Mouse (Mus musculus) spleen, adult 2 months (tissue): ENCODE data around the gene Casq1.

Experiments used
- CTCF ChIP-seq: fragments of 200-500 bp; IDR thresholded peaks from 2 replicates; pipeline ENCODE4 v1.5.1; 2011; ENCODE audit warnings: mild to moderate bottlenecking, inconsistent platforms; ENCODE audit not compliant: insufficient read depth, insufficient read length, insufficient replicate concordance; ENCODE audit errors: extremely low read depth
- POLR2A ChIP-seq: fragments of 200-500 bp; IDR thresholded peaks from 2 replicates; pipeline ENCODE4 v1.6.1; 2011; ENCODE audit warnings: low read depth, low read length, inconsistent platforms

- TF ChIP-seq CTCF: no peak
- no peak for TF ChIP-seq POLR2A
These were observed 47.3 kb downstream of the Casq1 start for GRCm38 (mm10) chr1:172172381-172172780.
